Mouse (Mus musculus) kidney, postnatal 10 days (tissue): ENCODE measurements around the gene Unc93b1.

Experiments
- DNase-seq: peaks from one replicate; pipeline ENCODE4 v3.0.0; 2021; ENCODE audit warnings: mixed read lengths

Gene Unc93b1

DNA sequence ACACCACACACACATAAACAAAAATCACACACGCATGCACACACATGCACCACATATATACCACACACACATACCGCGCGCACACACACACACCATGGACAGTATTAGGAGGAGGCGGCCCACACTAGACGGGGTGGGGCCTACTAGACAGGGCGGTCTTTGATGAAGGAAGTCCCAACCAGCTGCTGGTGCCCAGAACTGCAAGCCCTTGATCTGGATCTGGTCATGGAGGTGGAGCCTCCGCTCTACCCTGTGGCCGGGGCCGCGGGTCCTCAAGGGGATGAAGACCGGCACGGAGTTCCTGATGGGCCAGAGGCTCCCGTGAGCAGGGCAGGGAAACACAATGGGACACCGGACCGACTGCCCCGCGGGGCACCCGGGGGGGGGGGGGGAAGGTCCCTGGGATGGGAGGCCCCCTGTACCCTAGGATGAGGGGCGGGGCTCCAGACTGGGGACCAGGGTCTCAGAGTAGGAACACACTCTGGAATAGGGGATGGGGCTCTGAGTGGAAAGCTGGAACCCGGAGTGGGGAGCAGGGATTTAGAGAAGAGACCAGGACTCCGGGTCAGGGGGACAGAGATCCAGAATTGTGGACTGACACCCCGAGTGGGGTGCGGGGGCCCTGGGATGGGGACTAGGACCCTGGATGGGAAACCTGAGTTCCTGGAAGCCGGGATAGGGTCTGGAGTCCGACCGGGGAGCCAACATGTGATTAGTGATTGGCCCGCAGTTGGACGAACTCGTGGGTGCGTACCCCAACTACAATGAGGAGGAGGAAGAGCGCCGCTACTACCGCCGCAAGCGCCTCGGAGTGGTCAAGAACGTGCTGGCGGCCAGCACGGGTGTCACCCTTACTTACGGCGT lies at the start of gene Unc93b1:
TSS of gene Unc93b1 (plus strand) at position 155 of the 864 bp plus-strand sequence.
- peak; percentile 81 for DNase-seq

- no peak for DNase-seq
Observed at GRCm38 (mm10) chr19:3889096-3889495, 45.9 kb upstream of the Unc93b1 start.

DNA sequence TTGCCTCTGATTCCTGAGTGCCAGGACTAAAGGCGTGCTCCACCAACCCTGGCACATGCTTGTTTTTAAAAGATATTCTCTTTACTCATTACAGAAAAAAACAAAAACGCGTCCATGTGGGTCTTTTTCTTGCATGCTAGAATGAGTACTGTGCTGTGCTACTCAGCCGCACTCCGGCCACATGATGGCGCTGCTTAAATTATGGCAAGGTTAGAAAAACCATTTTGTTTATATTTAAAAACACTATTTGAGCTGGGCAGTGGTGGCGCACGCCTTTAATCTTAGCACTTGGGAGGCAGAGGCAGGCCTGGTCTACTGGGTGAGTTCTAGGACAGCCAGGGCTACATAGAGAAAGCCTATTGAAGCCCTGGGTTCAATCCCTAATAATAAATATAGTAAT lies 44.8 kb upstream of the Unc93b1 start:
- DNase-seq, result peak; percentile 58

GRCm38 (mm10) chr19:3893545-3894116 lies 41.4 kb upstream of the Unc93b1 start:
- DNase-seq, result no peak

GRCm38 (mm10) chr19:3894294-3894693 lies 40.7 kb upstream of the Unc93b1 start:
- no peak for DNase-seq

GRCm38 (mm10) chr19:3895171-3895631 lies 39.8 kb upstream of the Unc93b1 start:
- DNase-seq, result no peak

DNA sequence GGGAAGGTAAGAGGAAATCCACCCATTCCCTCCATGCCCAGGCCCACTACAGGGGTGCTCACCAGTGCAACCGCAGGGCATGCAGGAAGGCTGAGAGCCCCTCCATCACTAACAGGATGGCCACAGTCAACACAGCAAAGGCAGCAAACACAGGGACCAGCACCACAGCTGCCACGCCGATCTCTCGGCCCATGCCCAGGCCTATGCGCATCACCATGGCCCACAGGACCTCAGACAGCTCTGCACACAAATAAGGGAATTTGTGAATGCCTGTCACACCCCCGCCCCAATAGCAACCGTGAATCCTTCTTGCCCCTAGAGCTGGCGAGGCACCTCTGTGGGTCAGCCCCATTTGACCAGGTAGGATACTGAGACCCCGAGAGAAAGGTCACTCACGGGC lies 38.8 kb upstream of the Unc93b1 start:
- no peak for DNase-seq

GRCm38 (mm10) chr19:3897557-3897956 lies 37.4 kb upstream of the Unc93b1 start:
- DNase-seq, result no peak

DNA sequence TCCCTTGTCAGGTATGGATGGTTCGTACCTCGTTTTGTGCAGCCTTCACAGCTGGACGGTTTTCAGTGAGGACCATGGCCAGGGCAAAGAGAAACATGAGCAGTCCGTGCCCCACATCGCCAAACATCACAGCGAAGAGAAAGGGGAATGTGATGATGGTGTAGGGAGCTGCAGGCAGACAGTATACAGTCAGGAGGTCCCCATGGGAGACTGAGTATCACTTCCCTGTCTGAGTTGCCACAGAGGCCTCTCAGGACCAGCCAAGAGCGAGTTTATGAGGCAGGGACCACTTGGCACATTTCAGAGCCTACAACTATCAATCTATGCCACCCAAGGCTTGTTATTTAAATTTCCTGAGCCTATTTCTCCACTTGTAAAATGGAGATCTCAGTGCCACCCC lies 36.0 kb upstream of the Unc93b1 start:
- no peak for DNase-seq

DNA sequence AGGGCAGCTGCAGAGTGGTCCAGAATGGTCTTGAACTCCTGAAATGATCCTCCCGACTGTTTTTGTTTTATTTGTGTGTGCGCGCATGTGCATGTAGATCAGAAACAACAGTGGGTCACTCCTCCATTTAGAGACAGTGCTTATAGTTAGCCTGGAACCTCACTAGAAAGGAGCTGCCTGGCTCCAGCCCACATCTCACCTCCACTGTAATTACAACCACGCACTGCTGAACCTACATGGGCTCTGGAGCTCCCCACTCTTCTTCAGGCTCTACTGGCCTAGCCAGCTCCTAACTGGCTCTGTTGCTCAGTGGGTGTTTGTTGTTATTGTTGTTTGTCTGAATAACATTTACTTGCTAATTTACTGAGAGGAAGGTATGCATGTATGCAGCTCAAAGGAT lies 35.4 kb upstream of the Unc93b1 start:
- DNase-seq, result no peak

DNA sequence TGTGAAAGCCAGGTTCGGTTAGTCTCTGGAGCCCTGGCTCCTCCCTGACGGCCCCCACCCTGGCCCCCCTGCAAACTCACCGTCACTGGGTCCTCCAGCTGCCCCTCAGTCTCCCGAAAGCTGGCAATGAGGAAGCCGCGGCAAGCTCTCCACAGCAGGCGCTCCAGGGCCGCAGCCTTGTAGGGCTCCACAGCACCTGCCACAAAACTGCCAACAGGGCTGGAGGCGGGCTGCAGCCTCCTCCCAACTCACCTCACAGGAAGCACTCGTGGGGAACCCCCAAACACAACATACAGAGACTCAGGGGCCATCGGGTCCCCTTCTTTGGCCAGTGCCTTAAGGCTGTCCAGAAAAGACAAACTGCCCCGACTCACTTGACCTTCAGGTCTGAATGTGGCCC lies 32.0 kb upstream of the Unc93b1 start:
- DNase-seq, result no peak

GRCm38 (mm10) chr19:3903648-3904362 lies 31.2 kb upstream of the Unc93b1 start:
- DNase-seq, result no peak

- no peak for DNase-seq
Observed at GRCm38 (mm10) chr19:3904363-3904675, 30.7 kb upstream of the Unc93b1 start.

DNA sequence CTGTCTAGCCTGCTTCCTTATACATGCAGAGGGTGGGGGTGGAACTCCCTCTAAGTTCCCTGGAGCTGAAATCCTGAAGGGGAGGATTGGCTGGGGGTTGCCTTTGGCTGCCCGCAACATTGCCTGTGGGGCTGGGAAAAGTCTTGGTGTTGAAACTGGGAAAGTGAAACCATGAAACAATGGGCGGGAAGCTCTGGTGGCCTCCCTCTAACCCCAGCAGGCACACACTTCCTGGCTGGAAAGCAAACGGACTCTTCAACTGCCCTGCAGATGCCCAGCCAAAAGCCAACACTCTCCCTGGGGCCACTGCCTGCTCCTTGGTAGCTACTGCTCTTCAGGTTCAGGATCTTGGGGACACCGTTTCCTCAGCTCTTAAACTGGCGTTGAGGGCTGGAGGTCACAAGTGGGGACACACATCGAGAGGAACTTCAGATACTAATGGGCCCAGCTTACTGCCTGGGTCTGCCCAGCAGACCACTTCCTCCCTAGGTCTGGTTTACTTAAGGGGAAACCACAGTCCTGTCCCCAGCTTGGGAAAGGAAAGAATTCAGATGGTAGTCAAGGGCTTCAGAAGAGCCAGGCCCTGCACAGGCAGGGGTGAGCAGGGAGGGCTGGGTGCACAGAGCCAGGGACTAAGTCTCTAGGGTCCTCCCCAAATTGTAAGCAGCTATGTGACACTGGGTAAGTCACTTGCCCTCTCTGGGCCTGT lies 29.6 kb upstream of the Unc93b1 start:
- peak; percentile 67 for DNase-seq

DNA sequence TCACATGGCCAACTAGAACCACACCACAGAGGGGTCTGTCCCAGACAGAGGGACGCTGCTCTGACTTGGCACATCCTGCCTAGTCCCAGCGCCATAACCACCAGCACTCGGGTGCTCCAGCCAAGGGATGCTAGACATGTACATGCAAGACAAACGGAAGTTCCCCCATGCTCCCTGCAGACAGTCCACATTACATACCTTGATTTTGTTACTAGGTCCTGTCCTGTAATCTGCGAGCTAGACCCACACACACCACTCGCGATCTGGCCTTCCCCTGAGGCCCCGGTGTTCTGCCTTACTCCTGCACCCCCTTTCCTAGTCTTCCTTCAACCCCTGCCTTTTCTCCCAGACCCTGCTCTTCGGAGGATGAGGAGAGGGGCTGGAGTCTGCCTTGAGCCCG lies 28.7 kb upstream of the Unc93b1 start:
- DNase-seq, result no peak

- DNase-seq, result peak; percentile 91
Observed at GRCm38 (mm10) chr19:3906795-3907786, 27.9 kb upstream of the Unc93b1 start, which contains the start of gene Tcirg1. TSS of gene Tcirg1 (minus strand) at chr19:3907133.

DNA sequence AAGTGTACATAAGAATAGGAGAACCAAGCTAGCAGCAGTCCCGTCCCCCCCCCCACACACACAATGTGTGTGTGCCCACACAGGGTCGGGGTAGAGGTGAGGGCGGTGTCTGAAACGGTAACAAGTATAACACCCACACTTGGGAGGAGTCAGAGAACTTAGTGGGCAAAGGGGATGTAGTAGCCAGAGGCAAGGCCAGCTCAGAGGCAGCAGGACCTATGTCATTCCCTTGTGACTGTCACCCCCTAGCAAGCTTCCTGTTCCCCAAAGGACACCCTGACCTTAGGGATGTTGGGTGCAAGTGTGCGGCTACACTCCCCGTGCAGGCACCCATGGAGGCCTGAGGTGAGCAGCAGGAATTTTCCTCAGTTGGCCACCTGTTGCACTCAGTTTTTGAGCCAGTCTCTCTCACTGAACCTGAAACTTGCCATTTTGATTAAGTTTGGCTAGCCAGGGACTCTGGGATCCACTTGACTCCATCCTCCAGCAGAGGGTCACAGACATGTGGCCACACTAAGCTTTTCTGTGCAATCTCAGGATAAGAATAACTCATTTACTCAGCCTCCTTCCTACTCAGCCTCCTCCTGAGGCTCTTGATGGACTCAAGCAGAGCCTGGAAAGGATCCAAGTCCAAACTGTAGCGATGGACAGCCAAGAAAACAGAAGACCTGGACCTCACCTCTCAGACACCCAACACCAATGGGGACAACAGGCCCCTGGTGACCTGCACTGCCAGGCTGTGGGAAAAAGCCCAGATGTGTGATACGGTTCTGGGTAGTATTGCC lies 26.9 kb upstream of the Unc93b1 start:
- no peak for DNase-seq

DNA sequence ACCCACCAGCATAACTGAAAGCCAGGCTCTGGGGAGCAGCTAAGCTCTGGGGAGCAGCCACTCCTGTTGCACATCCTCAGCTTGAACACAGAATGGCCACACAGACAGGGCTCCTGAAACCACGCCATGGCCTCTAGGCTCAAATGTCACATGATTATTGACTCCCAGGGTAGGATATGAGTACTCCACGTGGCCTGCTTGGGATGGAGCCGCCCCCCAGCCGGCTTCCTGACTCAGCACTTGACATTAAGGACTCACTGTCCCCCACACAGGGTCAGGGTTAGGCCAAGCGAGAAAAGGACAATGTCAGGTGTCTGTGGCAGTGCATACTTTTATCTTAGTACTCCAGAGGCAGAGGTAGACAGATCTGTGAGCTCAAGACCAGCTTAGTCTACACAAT lies 24.8 kb upstream of the Unc93b1 start:
- DNase-seq, result no peak

- DNase-seq, result peak; percentile 94
Observed at GRCm38 (mm10) chr19:3912337-3913204, 22.4 kb upstream of the Unc93b1 start, which contains the start of gene Ndufs8. TSS of gene Ndufs8 (minus strand) at chr19:3912774.

DNA sequence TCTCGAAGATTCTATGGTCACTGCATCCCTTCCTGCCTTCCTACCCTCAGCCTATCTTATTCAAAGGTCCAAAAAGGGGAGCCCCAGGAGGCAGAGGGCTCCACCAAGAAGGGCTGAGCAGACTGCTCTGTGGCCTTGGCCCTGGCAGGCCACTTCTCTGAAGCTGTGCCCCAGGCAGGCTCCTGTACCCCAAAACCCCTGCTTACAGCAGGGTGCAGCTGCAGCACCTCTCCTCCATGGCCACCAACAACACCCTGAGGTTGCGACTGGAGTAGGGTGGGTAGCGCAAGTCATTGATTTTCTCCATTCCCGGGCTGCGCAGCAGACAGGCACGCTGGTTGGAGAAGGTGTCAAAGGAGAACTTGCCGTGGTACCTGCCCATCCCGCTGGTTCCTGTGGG lies 21.3 kb upstream of the Unc93b1 start:
- no peak for DNase-seq
